Mouse (Mus musculus): ENCODE data around the gene Kcnj15. TPM values are rescaled to one million over a fixed set of nuclear protein-coding genes. Genes with fewer than 3 reads are reported as not detected.

Gene Kcnj15
- polyA plus RNA-seq, 1 experiment from 2014 or later: 0.06 TPM

DNA sequence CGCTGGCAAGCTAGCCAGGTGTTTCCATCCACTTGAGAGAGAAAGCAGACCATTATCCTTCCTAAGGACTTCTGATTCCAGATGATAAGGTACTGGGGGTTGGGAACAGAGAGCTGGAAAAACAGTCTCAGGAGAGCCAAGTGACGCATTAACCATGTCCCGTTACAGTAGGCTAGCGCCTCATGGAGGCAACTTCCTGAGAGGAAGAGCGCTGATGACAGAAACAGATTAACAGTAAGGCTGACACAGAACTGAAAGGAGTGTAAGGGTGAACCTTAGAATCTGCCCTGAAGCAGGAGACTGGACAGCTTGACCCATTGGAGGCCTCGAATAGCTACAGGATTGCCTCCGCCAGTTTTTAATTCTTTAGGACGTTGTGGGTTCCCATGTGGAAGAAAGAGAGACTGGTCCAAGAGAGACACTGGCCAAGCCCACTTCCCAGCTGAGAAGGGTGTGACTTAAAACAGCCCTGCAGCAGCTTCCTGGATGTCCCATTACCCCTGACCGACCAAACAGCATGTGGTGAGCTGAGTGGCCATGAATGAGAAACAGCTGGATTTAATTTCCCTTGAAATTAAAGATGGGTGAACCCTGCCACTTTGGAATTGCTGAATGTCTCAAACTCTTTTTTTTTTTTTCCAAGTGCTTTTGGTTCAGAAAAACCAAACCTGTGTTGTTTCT lies 64.7 kb downstream of the Kcnj15 start:
- no peak overlapping the region for H3K27ac ChIP-seq
- H3K36me3 ChIP-seq: no peaks in the 10 kb centered on the region
- H3K9me3 ChIP-seq (replicated peaks): no peaks in the 10 kb centered on the region
- WGBS (ENCODE audit: insufficient replicate concordance): 29% methylated on average over 9 of the region's 9 CpGs
- H3K4me2 ChIP-seq: no peak overlapping the region
- H3K4me3 ChIP-seq: no peak overlapping the region
- no peak overlapping the region for H3K9ac ChIP-seq
- H3K27me3 ChIP-seq (replicated peaks): no peaks in the 10 kb centered on the region
- no peak for ATAC-seq
- H3K4me1 ChIP-seq: peaks cover 10% of the 10 kb centered on the region

DNA sequence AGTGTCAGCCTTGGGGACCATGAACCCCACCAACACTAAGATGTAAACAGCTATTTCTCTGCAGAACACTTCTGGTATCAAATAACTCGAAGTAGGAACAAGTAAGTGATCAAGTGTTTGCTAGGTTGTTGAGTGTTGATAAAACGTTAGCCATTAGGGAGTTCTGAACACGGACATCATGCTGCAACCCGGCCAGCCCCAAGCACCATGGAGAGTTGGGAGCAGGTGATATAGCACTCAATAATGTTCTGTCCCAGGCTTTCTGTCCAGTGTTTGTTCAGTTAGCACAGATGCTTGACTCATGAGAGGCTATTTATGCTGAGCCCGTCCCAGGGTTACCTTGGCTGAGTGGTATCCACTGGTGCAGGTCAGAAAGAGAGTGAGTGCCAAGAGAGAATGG lies 74.8 kb downstream of the Kcnj15 start:
- Histone ChIP-seq H3K36me3 (no peaks in the 10 kb centered on the region), H3K9me3 (replicated peaks) (no peaks in the 10 kb centered on the region), H3K9ac (no peak overlapping the region), H3K27ac (no peak overlapping the region), H3K4me1 (no peaks in the 10 kb centered on the region), H3K4me3 (no peak overlapping the region), H3K27me3 (replicated peaks) (no peaks in the 10 kb centered on the region), H3K4me2 (no peak overlapping the region)
- ATAC-seq: no peak
- WGBS (ENCODE audit: insufficient replicate concordance): 65% methylated on average over 5 of the region's 5 CpGs

DNA sequence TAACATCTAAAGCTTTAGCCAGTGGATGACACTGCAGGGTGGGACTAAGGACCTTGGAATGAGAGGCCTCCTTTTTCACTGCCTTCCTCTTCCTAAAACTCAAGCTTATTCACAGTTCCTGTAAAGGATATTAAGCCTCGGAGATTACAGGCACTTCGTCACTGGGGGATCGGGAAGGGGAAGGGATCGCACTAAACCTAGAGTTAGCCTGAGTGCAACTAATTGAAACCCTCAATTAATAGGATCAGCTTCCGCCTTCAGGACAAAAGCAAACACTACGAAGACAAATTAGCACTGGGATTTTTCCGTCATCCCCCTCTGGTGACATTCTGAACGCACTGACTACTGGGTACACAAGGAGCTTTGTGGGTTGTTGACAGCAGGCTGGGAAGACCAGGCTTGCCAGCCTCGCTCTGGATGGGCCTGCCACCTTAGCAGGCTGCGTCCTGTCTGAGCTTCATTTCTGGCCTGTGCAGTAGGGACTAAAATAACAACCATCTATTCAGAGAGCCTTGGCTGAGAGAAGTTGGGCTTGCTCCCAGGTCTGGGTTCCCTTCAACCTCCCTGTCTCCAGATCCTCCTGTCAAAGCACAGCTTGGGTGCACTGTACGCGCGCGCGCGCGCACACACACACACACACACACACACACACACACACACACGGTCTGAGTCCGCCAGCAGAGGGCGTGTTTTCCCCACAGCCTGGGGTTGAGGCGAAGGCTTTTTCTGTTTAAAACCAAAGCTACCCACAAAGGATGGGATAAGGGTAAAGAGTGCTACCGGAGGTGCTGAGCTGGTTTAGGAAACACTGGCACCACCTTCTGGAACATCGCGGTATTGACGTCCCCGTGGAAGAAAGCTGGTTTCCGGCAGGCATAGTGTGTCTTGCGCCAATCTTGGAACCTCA lies 83.8 kb downstream of the Kcnj15 start:
- WGBS (ENCODE audit: insufficient replicate concordance): 35% methylated on average over 28 of the region's 28 CpGs
- no peaks in the 10 kb centered on the region for H3K36me3 ChIP-seq
- no peak overlapping the region for H3K27ac ChIP-seq
- H3K9ac ChIP-seq: no peak overlapping the region
- no peaks in the 10 kb centered on the region for H3K9me3 ChIP-seq (replicated peaks)
- H3K4me1 ChIP-seq: peaks cover 7% of the 10 kb centered on the region; the same call in 1 of the 2 replicates
- 0 out of 2 replicates have a peak overlapping the region, but pooled peaks have one; percentile 32 for H3K4me2 ChIP-seq
- H3K27me3 ChIP-seq (replicated peaks): peaks cover 11% of the 10 kb centered on the region; the same call in 1 of the 2 replicates
- no peak overlapping the region for H3K4me3 ChIP-seq
- peak; percentile 54 for ATAC-seq

DNA sequence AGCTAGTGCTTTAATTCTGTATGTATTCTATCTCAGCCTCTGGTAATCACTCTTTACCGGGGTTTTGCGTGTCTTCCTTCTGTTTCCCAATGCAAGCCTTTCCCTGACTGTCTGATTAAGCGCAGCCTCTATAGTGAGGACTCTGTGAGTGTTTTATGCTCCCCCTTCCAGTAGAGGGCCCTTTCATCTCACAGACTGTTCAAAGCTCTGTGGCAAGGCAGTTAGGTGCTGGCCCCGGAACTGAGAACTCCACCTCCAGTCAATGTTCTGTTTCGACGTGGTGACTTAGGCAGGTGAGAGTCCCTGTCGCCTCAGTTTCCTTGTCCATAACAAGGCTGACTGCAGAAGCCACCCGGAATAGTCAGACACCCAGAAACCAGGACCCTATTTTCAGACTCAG lies 84.7 kb downstream of the Kcnj15 start:
- no peak overlapping the region for H3K9ac ChIP-seq
- WGBS (ENCODE audit: insufficient replicate concordance): 50% methylated on average over 8 of the region's 8 CpGs
- ATAC-seq: no peak
- H3K27ac ChIP-seq: no peak overlapping the region
- H3K4me2 ChIP-seq: no peak overlapping the region
- H3K36me3 ChIP-seq: no peaks in the 10 kb centered on the region
- H3K9me3 ChIP-seq (replicated peaks): no peaks in the 10 kb centered on the region
- no peak overlapping the region for H3K4me3 ChIP-seq
- H3K27me3 ChIP-seq (replicated peaks): peaks cover 11% of the 10 kb centered on the region; the same call in 1 of the 2 replicates
- peaks cover 14% of the 10 kb centered on the region for H3K4me1 ChIP-seq

DNA sequence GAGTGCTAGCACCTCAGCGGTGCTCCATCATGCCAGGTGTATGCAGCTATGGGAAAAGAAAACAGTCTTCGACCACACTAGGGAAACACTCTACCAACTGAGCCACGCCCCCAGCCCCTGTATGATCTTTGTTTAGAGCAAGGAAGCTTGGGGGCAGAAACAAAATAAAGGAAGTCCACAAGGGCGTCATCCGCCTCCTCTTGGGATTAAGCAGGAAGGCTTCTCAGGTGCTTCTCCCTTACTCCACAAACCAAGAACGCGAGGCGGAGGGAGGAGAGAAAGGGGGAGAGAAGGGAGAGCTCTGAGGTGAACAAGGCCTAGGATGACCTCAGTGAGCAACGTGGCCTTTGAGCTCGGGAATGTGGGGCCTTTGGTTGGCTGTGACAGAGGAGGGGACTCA lies 87.6 kb downstream of the Kcnj15 start:
- Histone ChIP-seq H3K27me3 (replicated peaks) (peaks cover 4% of the 10 kb centered on the region; the same call in 1 of the 2 replicates), H3K27ac (no peak overlapping the region), H3K4me1 (peaks cover 20% of the 10 kb centered on the region), H3K4me2 (no peak overlapping the region), H3K36me3 (no peaks in the 10 kb centered on the region), H3K4me3 (no peak overlapping the region), H3K9me3 (replicated peaks) (no peaks in the 10 kb centered on the region), H3K9ac (no peak overlapping the region)
- WGBS (ENCODE audit: insufficient replicate concordance): 53% methylated on average over 10 of the region's 10 CpGs
- ATAC-seq: no peak

DNA sequence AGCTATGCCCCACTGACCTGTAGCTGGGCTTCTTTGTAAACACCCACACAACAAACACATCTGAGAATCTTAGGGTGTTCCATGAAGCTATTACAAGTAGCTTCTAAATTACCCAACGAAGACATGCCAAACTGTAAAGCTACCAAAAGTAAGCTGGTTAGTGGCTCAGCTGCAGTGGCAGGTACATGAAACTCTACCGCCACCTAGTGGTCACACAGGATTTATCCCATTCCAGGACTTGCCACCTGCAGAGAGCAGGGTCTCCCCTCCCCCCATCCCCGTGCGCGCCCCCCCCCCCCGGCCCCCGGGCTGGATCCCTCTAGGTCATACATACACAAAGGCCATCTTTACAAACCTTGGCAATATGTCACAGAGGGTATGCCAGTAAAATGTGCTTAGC lies 88.5 kb downstream of the Kcnj15 start:
- no peaks in the 10 kb centered on the region; the same call in 1 of the 2 replicates for H3K27me3 ChIP-seq (replicated peaks)
- WGBS (ENCODE audit: insufficient replicate concordance): 1% methylated on average over 7 of the region's 7 CpGs
- H3K9ac ChIP-seq: no peak overlapping the region
- H3K4me1 ChIP-seq: peaks cover 20% of the 10 kb centered on the region
- no peaks in the 10 kb centered on the region for H3K36me3 ChIP-seq
- H3K4me3 ChIP-seq: no peak overlapping the region
- H3K9me3 ChIP-seq (replicated peaks): no peaks in the 10 kb centered on the region
- H3K4me2 ChIP-seq: no peak overlapping the region
- H3K27ac ChIP-seq: no peak overlapping the region
- no peak for ATAC-seq

DNA sequence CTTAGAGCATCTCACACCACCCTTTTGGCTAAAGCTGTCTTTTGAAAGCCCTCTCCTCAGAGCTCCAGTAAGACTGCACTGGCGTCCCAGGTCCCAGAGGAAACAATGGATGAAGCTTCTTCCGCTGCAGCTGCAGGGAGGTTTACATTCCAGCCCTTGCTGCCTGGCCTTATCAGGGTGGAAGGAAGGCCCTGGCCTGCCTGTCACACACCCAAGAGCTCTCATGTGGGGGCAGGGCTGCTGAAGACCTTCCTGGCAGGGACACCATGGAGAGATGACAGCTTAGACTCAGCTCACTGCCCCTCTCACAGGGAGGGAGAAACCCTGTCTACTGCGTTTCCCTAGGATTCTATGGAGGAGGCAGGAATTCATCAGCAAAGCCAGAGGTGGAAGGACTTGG lies 89.8 kb downstream of the Kcnj15 start:
- H3K4me2 ChIP-seq: 0 out of 2 replicates have a peak overlapping the region, but pooled peaks have one; percentile 12
- no peaks in the 10 kb centered on the region for H3K36me3 ChIP-seq
- no peak overlapping the region for H3K9ac ChIP-seq
- 9% methylated on average over 3 of the region's 3 CpGs for WGBS (ENCODE audit: insufficient replicate concordance)
- no peaks in the 10 kb centered on the region for H3K27me3 ChIP-seq (replicated peaks)
- H3K9me3 ChIP-seq (replicated peaks): no peaks in the 10 kb centered on the region
- H3K27ac ChIP-seq: peak overlapping the region; percentile 67
- peaks cover 23% of the 10 kb centered on the region for H3K4me1 ChIP-seq
- H3K4me3 ChIP-seq: no peak overlapping the region
- peak; percentile 72 for ATAC-seq

DNA sequence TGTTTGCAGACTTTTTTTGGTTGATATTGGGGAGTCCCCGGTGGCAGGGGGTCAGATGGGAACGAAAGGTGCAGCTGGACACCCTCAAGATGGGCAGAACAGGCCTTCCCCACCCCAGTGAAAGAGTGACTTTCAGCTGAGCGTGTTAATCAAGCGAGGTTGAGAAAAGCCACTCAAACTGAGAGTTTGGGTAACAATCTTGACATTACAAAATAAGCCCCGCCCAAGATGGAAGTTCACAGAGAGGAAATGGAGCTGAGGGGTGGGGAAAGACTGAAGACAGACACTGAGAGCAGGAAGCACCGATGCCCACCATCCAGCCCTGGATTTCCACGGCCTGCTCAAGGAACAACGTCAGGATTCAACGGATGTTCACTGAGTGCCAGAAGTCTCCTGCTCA lies 91.2 kb downstream of the Kcnj15 start:
- no peak overlapping the region for H3K4me2 ChIP-seq
- H3K36me3 ChIP-seq: no peaks in the 10 kb centered on the region
- no peak overlapping the region for H3K27ac ChIP-seq
- H3K4me3 ChIP-seq: no peak overlapping the region
- peaks cover 25% of the 10 kb centered on the region for H3K4me1 ChIP-seq
- no peak for ATAC-seq
- no peaks in the 10 kb centered on the region for H3K9me3 ChIP-seq (replicated peaks)
- no peak overlapping the region for H3K9ac ChIP-seq
- 55% methylated on average over 9 of the region's 9 CpGs for WGBS (ENCODE audit: insufficient replicate concordance)
- H3K27me3 ChIP-seq (replicated peaks): no peaks in the 10 kb centered on the region

DNA sequence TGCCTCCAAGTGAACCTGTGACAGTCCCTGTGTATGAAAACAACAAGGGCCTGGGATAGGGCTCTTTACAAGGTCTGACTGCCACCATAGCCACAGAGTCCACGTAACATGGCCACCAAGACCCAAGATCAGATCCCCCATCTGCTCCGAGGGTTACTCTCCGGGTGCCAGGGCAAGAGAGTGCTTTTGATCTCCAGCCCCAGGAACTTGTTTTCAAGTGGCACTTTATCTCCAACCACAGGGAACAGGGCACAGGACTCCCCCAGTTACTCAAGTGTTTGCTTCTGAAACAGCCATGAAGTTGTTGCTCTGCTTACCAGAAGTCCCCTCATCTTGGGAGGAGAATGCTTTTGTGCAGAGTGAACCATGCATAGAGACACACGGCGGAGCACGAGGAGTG lies 92.0 kb downstream of the Kcnj15 start:
- ATAC-seq: no peak
- peaks cover 25% of the 10 kb centered on the region for H3K4me1 ChIP-seq
- H3K27me3 ChIP-seq (replicated peaks): no peaks in the 10 kb centered on the region
- H3K4me2 ChIP-seq: no peak overlapping the region
- H3K27ac ChIP-seq: no peak overlapping the region
- no peak overlapping the region for H3K4me3 ChIP-seq
- no peak overlapping the region for H3K9ac ChIP-seq
- H3K36me3 ChIP-seq: no peaks in the 10 kb centered on the region
- WGBS (ENCODE audit: insufficient replicate concordance): 66% methylated on average over 6 of the region's 6 CpGs
- no peaks in the 10 kb centered on the region for H3K9me3 ChIP-seq (replicated peaks)

DNA sequence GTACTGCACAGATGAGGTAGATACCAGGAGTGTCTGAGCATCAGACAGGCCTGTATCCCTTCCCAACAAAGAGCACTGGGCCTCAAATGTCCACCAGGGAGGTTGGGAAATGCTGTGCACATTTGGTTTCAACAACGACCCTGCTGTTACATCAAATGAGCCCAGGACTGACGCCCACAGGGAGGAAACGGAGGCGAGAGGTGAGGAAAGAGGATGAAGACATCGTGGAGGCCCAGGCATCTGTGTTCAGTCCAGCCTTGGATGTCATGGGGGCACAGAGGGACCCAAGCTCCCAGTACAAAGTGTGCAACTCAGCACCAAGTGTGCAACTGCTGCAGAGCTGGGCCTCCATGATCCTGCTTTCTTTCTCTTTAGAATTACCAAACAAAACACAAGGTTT lies 92.4 kb downstream of the Kcnj15 start:
- Histone ChIP-seq H3K4me2 (no peak overlapping the region), H3K9me3 (replicated peaks) (no peaks in the 10 kb centered on the region), H3K27ac (no peak overlapping the region), H3K4me3 (no peak overlapping the region), H3K4me1 (peaks cover 25% of the 10 kb centered on the region), H3K27me3 (replicated peaks) (no peaks in the 10 kb centered on the region), H3K36me3 (no peaks in the 10 kb centered on the region), H3K9ac (no peak overlapping the region)
- 64% methylated on average over 5 of the region's 5 CpGs for WGBS (ENCODE audit: insufficient replicate concordance)
- ATAC-seq: no peak

All from liver, embryonic 12.5 days (tissue).